Mouse (Mus musculus) G1E (cell line): ENCODE measurements around the gene Mta3. TPM values are rescaled to one million over a fixed set of nuclear protein-coding genes. Genes with fewer than 3 reads are reported as not detected.

ENCODE experiments used
- ATAC-seq: 2 replicates; pipeline ENCODE4 v1.8.0; 2016; ENCODE audit warnings: mild to moderate bottlenecking; ENCODE audit not compliant: insufficient number of reproducible peaks, poor library complexity, low FRiP score, severe bottlenecking; ENCODE audit errors: extremely low read depth
- DNase-seq: peaks from one replicate; pipeline ENCODE4 v3.0.0; 2012; ENCODE audit warnings: low spot score
- H3K27me3 ChIP-seq: 2 replicates; pipeline ENCODE4 v1.6.1; 2012; ENCODE audit warnings: mild to moderate bottlenecking, low read length, inconsistent platforms; ENCODE audit not compliant: insufficient read depth
- H3K36me3 ChIP-seq: replicated peaks from 2 replicates; pipeline ENCODE3; 2012; ENCODE audit warnings: mild to moderate bottlenecking, inconsistent platforms
- H3K4me1 ChIP-seq: 2 replicates; pipeline ENCODE4 v1.6.1; 2012; ENCODE audit warnings: low read depth, low read length, inconsistent platforms, mixed read lengths; ENCODE audit not compliant: insufficient read depth
- H3K4me3 ChIP-seq: 2 replicates; pipeline ENCODE4 v1.5.1; 2012; ENCODE audit warnings: low read depth, mild to moderate bottlenecking, inconsistent platforms, low read length, moderate library complexity, mixed read lengths
- H3K9me3 ChIP-seq: replicated peaks from 2 replicates; pipeline ENCODE4 v1.6.1; 2012; ENCODE audit warnings: inconsistent platforms
- CTCF ChIP-seq: IDR thresholded peaks from 2 replicates; pipeline ENCODE4 v1.5.1; 2012; ENCODE audit warnings: low read depth, low read length, inconsistent platforms, mixed read lengths
- GATA1 ChIP-seq: IDR thresholded peaks from 2 replicates; pipeline ENCODE4 v1.6.1; 2012; ENCODE audit warnings: borderline replicate concordance, low read length, inconsistent platforms, mixed read lengths
- GATA2 ChIP-seq: IDR thresholded peaks from 2 replicates; pipeline ENCODE4 v1.6.1; 2012; ENCODE audit warnings: low read depth, low read length, inconsistent platforms, borderline replicate concordance
- POLR2AphosphoS5 ChIP-seq: IDR thresholded peaks from 2 replicates; pipeline ENCODE4 v1.6.1; 2012; ENCODE audit warnings: low read depth, low read length, inconsistent platforms; ENCODE audit not compliant: insufficient replicate concordance
- TAL1 ChIP-seq: conservative IDR thresholded peaks from 2 replicates; pipeline ENCODE4 v1.6.1; 2012; ENCODE audit warnings: low read depth, low read length, inconsistent platforms, mixed read lengths
- polyA plus RNA-seq: library from polyadenylated mRNA; stranded (reverse); fragments of >175 nt; gene quantifications from 2 replicates; pipeline ENCODE4 v1.2.3, GENCODE M21; 2012
- total RNA-seq, 2 experiments: library from RNA; stranded (forward) in 1 of 2; stranded (reverse) in 1 of 2; fragments of 200-1000 nt in 1 of 2; fragments of >200 nt in 1 of 2; fragmentation: Nextera tagmentation in 1 of 2; gene quantifications; 2 replicates each; pipeline ENCODE4 v1.2.3; 2014 to 2017

Gene Mta3
- total and polyA plus RNA-seq, 3 experiments = 33.7 to 169 (median 126) TPM

DNA sequence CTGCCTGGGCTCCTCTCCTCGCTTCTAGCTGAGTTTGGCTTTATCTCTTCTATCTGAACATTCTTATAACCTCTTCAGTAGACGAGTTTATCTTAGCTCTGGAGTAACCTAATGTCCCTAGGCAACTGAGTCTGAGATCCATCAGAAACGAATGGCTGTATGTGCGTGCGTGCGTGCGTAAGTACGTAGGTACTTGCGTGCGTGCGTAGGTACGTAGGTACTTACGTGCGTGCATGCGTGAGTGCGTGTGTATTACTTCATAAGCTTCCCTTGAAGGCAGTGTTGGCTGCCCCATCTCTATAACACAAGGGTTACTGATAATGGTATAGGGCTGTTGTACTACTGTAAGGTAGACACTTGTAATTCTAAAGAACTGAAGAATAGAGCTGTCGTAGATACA is 89.2 kb downstream of the Mta3 start:
- Histone ChIP-seq H3K9me3 (no peaks in the 10 kb centered on the region), H3K4me3 (no peak overlapping the region), H3K4me1 (peaks cover 2% of the 10 kb centered on the region; the same call in 1 of the 2 replicates), H3K36me3 (peaks cover 70% of the 10 kb centered on the region), H3K27me3 (no peaks in the 10 kb centered on the region)
- no peak for TF ChIP-seq POLR2AphosphoS5
- no peak for TF ChIP-seq CTCF
- no peak for TF ChIP-seq GATA1
- TF ChIP-seq GATA2 = no peak
- no peak for TF ChIP-seq TAL1
- DNase-seq = no peak
- no peak for ATAC-seq

DNA sequence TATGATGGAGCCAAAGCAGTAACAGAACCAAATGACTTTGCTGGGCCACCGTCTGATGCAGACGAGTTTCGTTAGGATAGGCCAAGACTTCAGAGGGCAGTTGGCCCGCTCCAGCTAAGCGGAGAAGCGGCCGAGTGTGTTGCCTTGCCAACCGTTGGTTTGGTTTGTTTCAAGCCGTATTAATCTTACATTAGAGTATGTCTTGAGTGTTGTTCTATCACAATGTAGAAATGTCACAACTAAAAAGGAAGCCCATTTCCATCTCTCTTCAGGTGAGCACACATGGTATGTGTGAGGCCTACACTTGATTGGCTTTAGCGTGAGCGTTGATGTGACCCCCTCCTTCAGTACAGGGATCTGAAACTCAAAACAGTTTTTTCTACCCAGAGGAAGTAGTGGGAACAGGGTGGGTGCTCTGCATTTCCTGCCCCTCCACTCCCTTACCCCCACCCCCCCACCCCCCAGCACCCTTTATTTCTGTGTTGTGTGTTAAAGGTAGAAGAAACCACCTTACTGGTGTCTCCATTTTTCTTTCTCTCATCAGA is 93.6 kb downstream of the Mta3 start:
- Histone ChIP-seq H3K9me3 (no peaks in the 10 kb centered on the region), H3K4me3 (no peak overlapping the region), H3K27me3 (no peaks in the 10 kb centered on the region), H3K4me1 (no peaks in the 10 kb centered on the region), H3K36me3 (peaks cover 67% of the 10 kb centered on the region)
- TF ChIP-seq CTCF (no peak), TAL1 (no peak), GATA1 (no peak), POLR2AphosphoS5 (no peak), GATA2 (no peak)
- DNase-seq (no peak), ATAC-seq (no peak)

DNA sequence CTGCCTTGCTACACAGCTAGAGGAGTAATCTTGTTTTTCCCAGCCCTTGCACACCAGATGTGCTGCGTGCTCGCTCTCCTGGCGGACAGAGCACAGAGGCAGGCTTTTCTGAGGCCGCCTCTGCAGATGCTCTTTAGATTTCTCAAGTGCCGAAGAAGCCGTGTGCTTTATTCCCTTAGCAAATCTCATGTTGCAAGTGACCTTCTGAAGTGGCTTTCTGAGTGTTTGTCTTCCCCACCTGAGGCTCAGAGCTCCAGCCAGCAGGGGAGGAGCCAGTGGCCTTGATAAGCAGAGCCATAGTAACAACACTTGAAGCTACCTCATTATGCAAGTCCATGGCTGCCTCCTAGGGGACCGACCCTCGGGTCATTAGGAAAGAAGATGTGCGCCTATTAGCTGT is 98.0 kb downstream of the Mta3 start:
- no peak for DNase-seq

DNA sequence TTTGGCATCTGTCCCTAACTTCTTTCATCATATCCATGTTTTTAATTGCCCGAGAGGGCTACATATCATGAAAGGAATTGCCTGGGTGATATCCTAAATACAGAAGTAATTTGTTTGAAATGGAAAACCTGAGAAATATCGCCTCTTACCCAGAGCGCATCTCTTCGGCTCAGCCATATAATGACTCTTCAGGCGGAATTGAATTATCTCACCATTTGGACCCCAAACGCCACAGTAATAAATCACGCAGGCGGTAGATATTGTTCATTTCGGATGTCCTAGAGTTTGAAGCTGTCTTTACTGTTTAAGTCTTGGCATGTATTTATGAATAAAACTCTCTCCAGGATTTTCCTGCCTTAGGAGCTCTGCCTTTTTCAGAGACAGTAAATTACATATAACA is 99.1 kb downstream of the Mta3 start:
- no peak for DNase-seq
- TF ChIP-seq POLR2AphosphoS5 (no peak), CTCF (no peak), GATA2 (no peak), GATA1 (no peak)
- H3K27me3 ChIP-seq = no peaks in the 10 kb centered on the region
- H3K4me1 ChIP-seq = peaks cover 37% of the 10 kb centered on the region
- H3K36me3 ChIP-seq = peaks cover 67% of the 10 kb centered on the region
- no peaks in the 10 kb centered on the region for H3K9me3 ChIP-seq
- no peak overlapping the region for H3K4me3 ChIP-seq
- ATAC-seq = no peak

More for the DNA sequence above, 98.0 kb downstream of the Mta3 start:
- Histone ChIP-seq H3K27me3 (no peaks in the 10 kb centered on the region), H3K36me3 (peaks cover 70% of the 10 kb centered on the region), H3K9me3 (no peaks in the 10 kb centered on the region), H3K4me3 (no peak overlapping the region), H3K4me1 (peaks cover 27% of the 10 kb centered on the region)
- no peak for ATAC-seq
- TF ChIP-seq GATA1 = no peak
- no peak for TF ChIP-seq GATA2
- TF ChIP-seq TAL1 = no peak
- no peak for TF ChIP-seq POLR2AphosphoS5
- no peak for TF ChIP-seq CTCF

DNA sequence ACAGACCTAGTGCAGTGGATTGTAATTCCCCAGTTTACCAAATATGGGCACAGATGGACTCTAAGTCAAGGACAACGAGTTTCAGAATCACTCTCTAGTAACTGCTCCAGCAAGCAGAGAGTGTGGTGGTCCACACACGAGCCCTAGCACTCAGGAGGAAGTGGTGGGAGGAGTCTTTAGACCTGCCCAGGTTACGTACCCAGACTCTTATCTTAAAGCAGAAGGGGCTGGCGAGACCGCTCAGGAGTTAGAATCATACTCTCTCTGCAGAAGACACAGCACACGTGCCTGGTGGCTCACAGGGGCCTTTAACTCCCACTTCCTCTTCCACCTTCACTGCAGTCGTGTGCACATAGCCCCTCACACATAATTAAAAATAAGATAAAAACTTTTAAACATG is 101.4 kb downstream of the Mta3 start:
- no peak overlapping the region for H3K4me3 ChIP-seq
- DNase-seq (peak; percentile 66), ATAC-seq (peak; percentile 67)
- H3K36me3 ChIP-seq = peaks cover 66% of the 10 kb centered on the region
- H3K27me3 ChIP-seq = no peaks in the 10 kb centered on the region
- no peaks in the 10 kb centered on the region for H3K9me3 ChIP-seq
- TF ChIP-seq CTCF (no peak), GATA1 (no peak), POLR2AphosphoS5 (no peak), TAL1 (no peak), GATA2 (no peak)
- peaks cover 49% of the 10 kb centered on the region for H3K4me1 ChIP-seq

DNA sequence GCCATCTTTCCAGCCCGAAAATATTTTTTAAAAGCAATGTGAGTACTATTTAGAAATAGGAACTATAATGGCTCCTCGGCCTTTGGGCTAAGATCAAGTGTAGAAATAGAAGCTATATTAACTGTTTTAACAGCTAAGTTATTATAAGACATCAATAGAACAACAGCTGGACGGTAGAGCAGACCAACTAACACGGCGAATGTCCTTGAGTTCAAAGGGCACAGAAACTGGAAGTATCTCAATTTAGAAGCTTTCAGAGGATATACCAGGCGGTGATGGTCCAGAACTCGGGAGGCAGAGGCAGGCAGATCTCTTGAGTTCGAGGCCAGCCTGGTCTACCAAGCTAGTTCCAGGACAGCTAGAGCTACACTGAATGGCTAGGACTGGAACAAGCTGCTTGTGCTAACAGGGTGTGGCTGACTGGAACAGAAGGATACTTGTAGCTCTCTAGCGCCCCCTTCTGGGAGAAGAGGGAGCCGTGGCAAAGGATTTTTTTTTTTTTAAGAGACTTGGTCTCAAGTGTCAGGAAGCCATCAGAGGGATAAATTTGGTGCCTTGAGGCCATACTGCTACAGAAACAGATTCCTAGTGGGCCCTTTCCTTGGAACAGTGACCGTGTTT is 101.9 kb downstream of the Mta3 start:
- TF ChIP-seq CTCF (peak; percentile 50), GATA1 (no peak)
- ATAC-seq (no peak), DNase-seq (peak; percentile 41)
- H3K4me1 ChIP-seq = peaks cover 50% of the 10 kb centered on the region
- no peaks in the 10 kb centered on the region for H3K27me3 ChIP-seq
- peaks cover 69% of the 10 kb centered on the region for H3K36me3 ChIP-seq
- no peaks in the 10 kb centered on the region for H3K9me3 ChIP-seq
- H3K4me3 ChIP-seq = no peak overlapping the region; the same call in 1 of the 2 replicates
